Mouse (Mus musculus) bone marrow, adult 2 months (tissue): ENCODE measurements around the gene 3110082I17Rik.

Source experiments
- CTCF ChIP-seq: fragments of 200-500 bp; IDR thresholded peaks from 2 replicates; pipeline ENCODE4 v1.5.1; 2011; ENCODE audit warnings: low read length, control low read depth; ENCODE audit not compliant: control insufficient read depth, insufficient read depth
- POLR2A ChIP-seq: fragments of 200-500 bp; IDR thresholded peaks from 2 replicates; pipeline ENCODE4 v1.6.1; 2011; ENCODE audit warnings: low read depth, mild to moderate bottlenecking, control low read depth, low read length, borderline replicate concordance; ENCODE audit not compliant: control insufficient read depth

- TF ChIP-seq POLR2A: peak; percentile 18; the same call in 1 of the 2 replicates
- peak; percentile 43; the same call in 1 of the 2 replicates for TF ChIP-seq CTCF
Observed at GRCm38 (mm10) chr5:139325395-139325966, 134.8 kb downstream of the 3110082I17Rik start, which contains the start of gene Adap1.
